Mouse (Mus musculus): ENCODE measurements around the gene Styx.

- TF ChIP-seq TAL1 (IDR thresholded peaks at IDR 0.05; ENCODE audit: low read length): no peak
- TF ChIP-seq GATA1 (IDR thresholded peaks at IDR 0.05; ENCODE audit: low read length): no peak
Measured at GRCm38 (mm10) chr14:45439387-45439786, 88.5 kb downstream of the Styx start.
